Mouse (Mus musculus) heart, adult 2 months (tissue): ENCODE results near the gene Tspan4. TPM values are rescaled to one million over a fixed set of nuclear protein-coding genes. Genes with fewer than 3 reads are reported as not detected.

Experiments used
- DNase-seq, 2 experiments: peaks; one replicate each; pipeline ENCODE4 v3.0.0; 2021
- H3K27ac ChIP-seq: fragments of 200-600 bp; 2 replicates; pipeline ENCODE4 v1.8.1; 2022
- H3K27me3 ChIP-seq: fragments of 200-500 bp; 2 replicates; pipeline ENCODE4 v1.6.1; 2012; ENCODE audit warnings: mild to moderate bottlenecking, low read length, inconsistent platforms, mixed read lengths; ENCODE audit not compliant: control insufficient read depth, insufficient read depth
- H3K36me3 ChIP-seq: fragments of 200-500 bp; 2 replicates; pipeline ENCODE4 v1.6.1; 2012; ENCODE audit warnings: low read length, inconsistent platforms; ENCODE audit not compliant: control insufficient read depth, insufficient read depth
- H3K4me1 ChIP-seq: fragments of 200-500 bp; 2 replicates; pipeline ENCODE4 v1.6.1; 2011; ENCODE audit warnings: low read length; ENCODE audit not compliant: control insufficient read depth, insufficient read depth
- H3K4me3 ChIP-seq: fragments of 200-600 bp; 2 replicates; pipeline ENCODE4 v1.8.1; 2022
- H3K79me2 ChIP-seq: fragments of 200-500 bp; replicated peaks from 2 replicates; pipeline ENCODE4 v1.6.1; 2012; ENCODE audit warnings: mild to moderate bottlenecking, inconsistent platforms, low read length, moderate library complexity, mixed read lengths; ENCODE audit not compliant: control insufficient read depth, insufficient read depth
- H3K9ac ChIP-seq: fragments of 200-500 bp; 2 replicates; pipeline ENCODE4 v1.6.1; 2012; ENCODE audit warnings: low read depth, mild to moderate bottlenecking, control low read depth, inconsistent platforms, low read length, mixed read lengths
- CTCF ChIP-seq: fragments of 200-600 bp; IDR thresholded peaks from 2 replicates; pipeline ENCODE4 v1.8.1; 2022; ENCODE audit warnings: antibody characterized with exemption, mild to moderate bottlenecking, moderate library complexity
- EP300 ChIP-seq: fragments of 200-500 bp; IDR thresholded peaks from 2 replicates; pipeline ENCODE4 v1.6.1; 2011; ENCODE audit warnings: low read depth, low read length, control low read depth; ENCODE audit not compliant: insufficient read depth
- POLR2A ChIP-seq: fragments of 200-500 bp; IDR thresholded peaks from 2 replicates; pipeline ENCODE4 v1.6.1; 2011; ENCODE audit warnings: mild to moderate bottlenecking, low read depth, low read length, control low read depth; ENCODE audit not compliant: insufficient read depth
- WGBS: fragments of 180-500 bp; shearing (Covaris S2); methylation state at CpG from one replicate; pipeline ENCODE4 v1.1.7; 2018; 5-methylcytosine and 5-hydroxymethylcytosine counted together
- intact Hi-C: fragments of 180-260 bp; cut with DNase I; formaldehyde crosslinking; loops from one replicate; pipeline ENCODE4 v1.15.1; 2025
- polyA plus RNA-seq: library from polyadenylated mRNA; depleted of rRNA; stranded (reverse); fragments of >200 nt; gene quantifications from 2 replicates; pipeline ENCODE4 v1.2.3, GENCODE M21; 2012
- total RNA-seq, 2 experiments: library from RNA; stranded (reverse); gene quantifications; 2 replicates each; pipeline ENCODE4 v1.2.3; 2021

Tspan4 gene
- total and polyA plus RNA-seq, 3 experiments = 17.1 to 77.5 (median 40.0) TPM

- H3K27ac ChIP-seq = no peak overlapping the region
- H3K36me3 ChIP-seq = no peaks in the 10 kb centered on the region
- intact Hi-C loops = no loop called here
- no peaks in the 10 kb centered on the region for H3K79me2 ChIP-seq
- TF ChIP-seq POLR2A (no peak), CTCF (no peak), EP300 (no peak)
- no peak overlapping the region for H3K9ac ChIP-seq
- no peak overlapping the region for H3K4me3 ChIP-seq
- H3K4me1 ChIP-seq = peaks cover 7% of the 10 kb centered on the region
- DNase-seq = no peak
- WGBS = 92% methylated on average over 9 of the region's 9 CpGs
- no peaks in the 10 kb centered on the region for H3K27me3 ChIP-seq
These were observed 44.3 kb upstream of the Tspan4 start for GRCm38 (mm10) chr7:141430585-141431240.

- Histone ChIP-seq H3K36me3 (no peaks in the 10 kb centered on the region), H3K79me2 (no peaks in the 10 kb centered on the region), H3K4me1 (peaks cover 11% of the 10 kb centered on the region), H3K4me3 (no peak overlapping the region), H3K9ac (no peak overlapping the region), H3K27ac (peak overlapping the region; percentile 96), H3K27me3 (no peaks in the 10 kb centered on the region)
- WGBS = 87% methylated on average over 19 of the region's 19 CpGs
- no peak for DNase-seq
- intact Hi-C loops = loop anchor here (1.0 kb wide), 1 partner anchor 17 kb away; the partner anchor contains the start of gene Gatd1
- no peak for TF ChIP-seq CTCF
- TF ChIP-seq EP300 = no peak
- TF ChIP-seq POLR2A = no peak
These were observed 43.4 kb upstream of the Tspan4 start for GRCm38 (mm10) chr7:141431434-141432185.

GRCm38 (mm10) chr7:141432186-141432611, 42.8 kb upstream of the Tspan4 start:
- Histone ChIP-seq H3K4me1 (peaks cover 11% of the 10 kb centered on the region), H3K4me3 (peak overlapping the region; percentile 32; the same call in 1 of the 2 replicates), H3K36me3 (no peaks in the 10 kb centered on the region), H3K27me3 (no peaks in the 10 kb centered on the region), H3K9ac (peak overlapping the region; percentile 37; the same call in 1 of the 2 replicates), H3K79me2 (no peaks in the 10 kb centered on the region), H3K27ac (peak overlapping the region; percentile 96)
- peak; percentile 67 to 68 for DNase-seq
- intact Hi-C loops = loop anchor here (1.0 kb wide), 1 partner anchor 18 kb away; the partner anchor contains the start of gene Gatd1
- 60% methylated on average over 8 of the region's 8 CpGs for WGBS
- TF ChIP-seq POLR2A (no peak), CTCF (no peak), EP300 (0 out of 2 replicates have a peak, but pooled peaks have one; percentile 14)

GRCm38 (mm10) chr7:141432741-141433516, 42.1 kb upstream of the Tspan4 start:
- H3K9ac ChIP-seq = peak overlapping the region; percentile 37; the same call in 1 of the 2 replicates
- H3K27me3 ChIP-seq = no peaks in the 10 kb centered on the region
- no peak for TF ChIP-seq CTCF
- peak; percentile 45 for TF ChIP-seq POLR2A
- TF ChIP-seq EP300 = 0 out of 2 replicates have a peak, but pooled peaks have one; percentile 63
- peak; percentile 72 to 81 for DNase-seq
- H3K27ac ChIP-seq = peak overlapping the region; percentile 96
- 71% methylated on average over 6 of the region's 6 CpGs for WGBS
- no peaks in the 10 kb centered on the region for H3K36me3 ChIP-seq
- H3K4me1 ChIP-seq = peaks cover 11% of the 10 kb centered on the region
- intact Hi-C loops = loop anchor here (1.0 kb wide), 1 partner anchor 19 kb away; the partner anchor contains the start of gene Gatd1
- no peaks in the 10 kb centered on the region for H3K79me2 ChIP-seq
- H3K4me3 ChIP-seq = peak overlapping the region; percentile 67; the same call in 1 of the 2 replicates

- H3K4me3 ChIP-seq = peak overlapping the region; percentile 67
- intact Hi-C loops = no loop called here
- peak in 1 of 2 experiments; percentile 29 for DNase-seq
- 66% methylated on average over 15 of the region's 15 CpGs for WGBS
- TF ChIP-seq EP300 (no peak), CTCF (no peak), POLR2A (no peak)
- H3K27ac ChIP-seq = peak overlapping the region; percentile 96
- peak overlapping the region; percentile 49 for H3K9ac ChIP-seq
- no peaks in the 10 kb centered on the region for H3K27me3 ChIP-seq
- no peaks in the 10 kb centered on the region for H3K79me2 ChIP-seq
- H3K4me1 ChIP-seq = peaks cover 11% of the 10 kb centered on the region
- H3K36me3 ChIP-seq = no peaks in the 10 kb centered on the region
These were observed 41.3 kb upstream of the Tspan4 start for GRCm38 (mm10) chr7:141433517-141434400.
